Mouse (Mus musculus): ENCODE results near the gene Fndc11. TPM values are rescaled to one million over a fixed set of nuclear protein-coding genes. Genes with fewer than 3 reads are reported as not detected.

The Fndc11 gene
- 0.40 and 0.74 TPM in 2 replicates for polyA plus RNA-seq (2021; fragmentation: Nextera tagmentation)
- long read RNA-seq, experiment 1, result 0 reads
- long read RNA-seq, experiment 2, result 0 reads

DNA sequence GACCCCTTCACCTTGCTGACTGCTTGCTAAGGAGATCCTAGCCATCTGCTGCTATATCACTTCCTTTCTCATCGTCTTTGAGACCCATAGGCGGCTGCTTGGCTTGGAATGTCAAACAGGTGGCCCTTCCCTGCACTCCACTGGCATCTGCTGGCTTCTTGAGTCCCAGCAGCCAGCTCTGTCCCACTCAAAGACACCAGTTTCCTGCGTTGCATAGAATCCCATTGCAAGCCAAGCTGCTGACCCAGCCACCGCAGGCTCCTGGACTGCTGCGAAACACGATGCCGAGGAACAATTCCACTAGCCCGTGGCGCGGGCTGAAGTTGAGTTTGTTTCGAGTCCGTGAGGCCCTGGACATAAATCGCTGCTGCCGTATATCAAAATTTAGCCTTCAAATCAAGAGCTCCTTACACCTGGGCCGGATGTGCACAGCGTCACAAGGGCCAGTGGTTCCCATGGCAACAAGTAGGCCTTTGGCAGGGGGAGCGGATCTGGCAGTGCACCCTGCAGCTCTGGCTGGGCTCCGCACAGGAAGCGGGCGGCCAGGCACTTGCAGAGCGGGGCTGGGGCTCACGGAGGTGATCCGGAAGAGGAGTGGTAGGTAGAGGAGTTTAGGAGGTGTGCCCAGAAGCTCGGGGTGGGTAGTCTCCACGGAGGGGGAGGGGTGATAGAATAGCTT lies at the start of gene Fndc11:
TSS of gene Fndc11 (plus strand) at position 476 of the 679 bp plus-strand sequence.

GRCm38 (mm10) chr2:181187121-181188000 lies 32.5 kb upstream of the Fndc11 start, which contains the start of gene Ppdpf:
Gene Ppdpf, plus strand, starts transcription at chr2:181187247.

DNA sequence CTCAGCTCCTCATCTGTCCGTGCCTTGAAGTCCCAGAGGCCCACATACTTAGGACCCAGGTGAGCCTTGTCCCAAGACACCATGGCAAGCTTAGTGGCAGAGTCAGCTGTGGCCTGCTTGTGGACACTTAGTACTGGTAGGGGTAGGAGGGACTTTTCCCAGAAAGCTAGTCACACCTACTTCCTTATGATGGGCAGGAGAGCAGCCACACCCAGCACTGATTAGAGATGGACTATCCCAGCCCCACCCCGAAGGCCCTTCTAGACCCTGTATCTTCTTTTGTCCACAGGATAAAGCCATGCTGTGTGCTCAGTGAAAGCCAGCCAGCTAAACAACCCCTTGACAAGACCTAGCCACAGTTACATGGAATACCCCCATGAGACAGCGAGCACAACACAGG lies 17.4 kb upstream of the Fndc11 start, which contains the start of gene Ptk6:
TSS of gene Ptk6 (minus strand) at position 368 of the 400 bp plus-strand sequence.

DNA sequence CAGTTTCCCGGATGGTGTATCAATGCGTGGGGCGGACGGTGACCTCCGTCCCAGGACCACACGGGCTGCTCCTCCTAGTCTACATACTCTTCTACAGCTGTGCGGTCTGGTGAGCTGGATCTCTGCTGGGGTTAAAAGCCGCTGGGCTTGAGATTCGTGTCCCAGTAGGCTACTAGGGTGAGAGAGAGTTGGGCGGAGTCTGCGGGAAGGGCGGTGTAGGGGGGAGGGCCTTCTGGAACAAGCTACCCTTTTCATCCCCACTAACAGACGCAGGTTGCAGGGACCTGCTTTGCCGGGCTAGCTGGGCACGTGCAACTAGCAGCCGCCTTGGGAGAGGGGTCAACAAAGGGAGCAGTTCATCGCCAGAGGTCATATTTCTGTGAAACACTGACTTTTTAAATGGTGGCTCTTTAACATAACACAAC lies 6.8 kb upstream of the Fndc11 start, which contains the start of gene Srms:
TSS of gene Srms (minus strand) at position 165 of the 425 bp plus-strand sequence.

DNA sequence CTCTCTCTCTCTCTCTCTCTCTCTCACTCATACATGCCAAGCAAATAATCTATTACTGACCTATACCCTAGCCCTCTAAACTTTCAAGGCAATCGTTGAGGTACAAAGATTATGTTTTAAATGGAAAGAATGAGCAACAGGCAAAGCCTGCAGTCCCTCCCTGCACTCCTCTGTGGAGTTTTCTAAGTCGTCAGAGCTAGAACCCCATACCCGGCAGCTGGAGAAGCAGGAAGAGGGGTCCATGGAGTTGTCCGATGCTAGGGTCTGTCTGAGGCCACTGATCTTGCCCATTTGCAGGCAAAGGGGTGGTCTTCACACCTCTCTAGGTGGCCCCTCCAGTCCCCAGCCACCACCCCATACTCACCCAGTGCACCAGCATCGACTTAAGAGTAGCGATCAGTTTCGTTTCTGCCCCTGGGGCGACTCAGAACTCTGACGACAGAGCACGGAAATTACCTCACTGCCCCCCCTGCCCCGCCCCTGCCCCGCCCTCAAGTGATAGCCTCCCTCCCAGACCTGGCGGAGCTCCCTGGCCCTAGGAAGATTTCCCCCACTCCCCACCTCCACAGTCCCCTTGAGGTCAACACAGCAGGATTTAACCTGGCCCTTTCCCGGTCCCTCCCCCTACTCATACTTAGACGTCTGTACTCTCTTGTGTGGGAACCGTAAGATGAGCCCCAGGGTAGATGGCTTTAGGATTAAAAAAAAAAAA lies 21.9 kb downstream of the Fndc11 start, which contains the start of gene Helz2:
TSS of gene Helz2 (minus strand) at position 426 of the 712 bp plus-strand sequence.

Other genes with a start within 250 kb of the Fndc11 start
- gene Col20a1, start 233.5 kb upstream of the Fndc11 start, polyA plus RNA-seq (2021; fragmentation: Nextera tagmentation), result 0.09 and 0.28 TPM in 2 replicates
- 11.1 and 15.5 TPM in 2 replicates for gene Chrna4, start 176.5 kb upstream of the Fndc11 start, polyA plus RNA-seq (2021; fragmentation: Nextera tagmentation)
- 29.0 and 36.4 TPM in 2 replicates for gene Kcnq2, start 84.7 kb upstream of the Fndc11 start, polyA plus RNA-seq (2021; fragmentation: Nextera tagmentation)
- 211 and 291 TPM in 2 replicates for gene Eef1a2, start 63.0 kb upstream of the Fndc11 start, polyA plus RNA-seq (2021; fragmentation: Nextera tagmentation)
- 180 and 191 TPM in 2 replicates for gene Ppdpf, start 32.8 kb upstream of the Fndc11 start, polyA plus RNA-seq (2021; fragmentation: Nextera tagmentation)
- not detected in 2 replicates for gene Ptk6, start 17.2 kb upstream of the Fndc11 start, polyA plus RNA-seq (2021; fragmentation: Nextera tagmentation)
- 0.20 and 0.21 TPM in 2 replicates for gene Srms, start 6.8 kb upstream of the Fndc11 start, polyA plus RNA-seq (2021; fragmentation: Nextera tagmentation)
- gene Helz2, start 22.0 kb downstream of the Fndc11 start, polyA plus RNA-seq (2021; fragmentation: Nextera tagmentation), result 0.21 and 0.25 TPM in 2 replicates
- gene Gmeb2, start 68.0 kb downstream of the Fndc11 start, polyA plus RNA-seq (2021; fragmentation: Nextera tagmentation), result 2.1 TPM in 2 replicates
- 1,101 and 1,309 TPM in 2 replicates for gene Stmn3, start 94.5 kb downstream of the Fndc11 start, polyA plus RNA-seq (2021; fragmentation: Nextera tagmentation)
- 1.5 and 2.6 TPM in 2 replicates for gene Rtel1, start 99.7 kb downstream of the Fndc11 start, polyA plus RNA-seq (2021; fragmentation: Nextera tagmentation)
- 19.8 and 20.5 TPM in 2 replicates for gene Zgpat, start 144.9 kb downstream of the Fndc11 start, polyA plus RNA-seq (2021; fragmentation: Nextera tagmentation)
- 52.9 and 56.3 TPM in 2 replicates for gene Arfrp1, start 145.4 kb downstream of the Fndc11 start, polyA plus RNA-seq (2021; fragmentation: Nextera tagmentation)
- 2.0 and 2.8 TPM in 2 replicates for gene Lime1, start 160.1 kb downstream of the Fndc11 start, polyA plus RNA-seq (2021; fragmentation: Nextera tagmentation)
- gene Zbtb46, start 239.4 kb downstream of the Fndc11 start, polyA plus RNA-seq (2021; fragmentation: Nextera tagmentation), result 2.8 and 3.0 TPM in 2 replicates